Mouse (Mus musculus) bone marrow, adult 2 months (tissue): ENCODE results near the gene 5730522E02Rik. TPM values are rescaled to one million over a fixed set of nuclear protein-coding genes. Genes with fewer than 3 reads are reported as not detected.

Experiments used
- H3K27ac ChIP-seq: fragments of 200-500 bp; 2 replicates; pipeline ENCODE4 v1.5.1; 2012; ENCODE audit warnings: low read depth, mild to moderate bottlenecking, control low read depth, inconsistent platforms, low read length; ENCODE audit not compliant: control insufficient read depth, poor library complexity, insufficient read depth
- H3K4me1 ChIP-seq: fragments of 200-500 bp; 2 replicates; pipeline ENCODE4 v1.6.1; 2011; ENCODE audit warnings: low read length; ENCODE audit not compliant: control insufficient read depth, insufficient read depth
- H3K4me3 ChIP-seq: fragments of 200-500 bp; replicated peaks from 2 replicates; pipeline ENCODE3; 2011; ENCODE audit warnings: mild to moderate bottlenecking, low read depth, low read length, control low read depth; ENCODE audit not compliant: control insufficient read depth
- CTCF ChIP-seq: fragments of 200-500 bp; IDR thresholded peaks from 2 replicates; pipeline ENCODE4 v1.5.1; 2011; ENCODE audit warnings: low read length, control low read depth; ENCODE audit not compliant: control insufficient read depth, insufficient read depth
- POLR2A ChIP-seq: fragments of 200-500 bp; IDR thresholded peaks from 2 replicates; pipeline ENCODE4 v1.6.1; 2011; ENCODE audit warnings: low read depth, mild to moderate bottlenecking, control low read depth, low read length, borderline replicate concordance; ENCODE audit not compliant: control insufficient read depth
- WGBS: fragments of 180-500 bp; shearing (Covaris S2); methylation state at CpG from one replicate; pipeline ENCODE4 v1.1.7; 2018; 5-methylcytosine and 5-hydroxymethylcytosine counted together
- polyA plus RNA-seq: library from polyadenylated mRNA; stranded (reverse); fragments of >200 nt; gene quantifications from 2 replicates; pipeline ENCODE4 v1.2.4, GENCODE M21; 2011; ENCODE audit warnings: low replicate concordance; ENCODE audit not compliant: missing spikeins, insufficient read depth, insufficient read length

The 5730522E02Rik gene
- polyA plus RNA-seq, 1 experiment = not detected

DNA sequence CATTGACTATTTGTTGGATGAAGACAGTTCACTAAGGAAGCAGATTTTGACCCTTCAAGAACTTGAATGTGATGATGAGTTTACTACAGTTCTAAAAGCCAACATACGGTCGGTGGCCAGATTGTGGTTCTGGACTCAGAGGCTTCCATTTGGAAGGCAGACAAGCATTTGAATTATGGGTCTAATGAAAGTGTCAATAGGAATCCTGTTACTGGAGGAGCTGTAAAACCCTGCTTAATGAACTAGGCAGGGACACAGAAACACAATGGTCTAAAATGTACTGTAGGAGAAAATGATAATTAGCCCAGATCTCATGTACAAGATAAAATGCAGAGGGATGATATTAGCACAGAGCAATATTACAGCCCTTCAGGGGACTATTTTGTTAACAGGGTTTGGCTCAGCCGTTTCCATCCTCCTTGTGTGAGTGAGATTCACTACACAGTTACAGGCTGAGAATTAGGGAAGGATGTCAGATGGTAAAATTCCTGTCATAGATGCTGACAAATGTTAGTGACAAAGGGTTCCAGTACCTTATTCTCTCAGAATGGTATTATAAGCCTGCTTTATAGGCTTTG, 439.5 kb downstream of the 5730522E02Rik start:
- Histone ChIP-seq H3K4me3 (no peak overlapping the region), H3K27ac (no peak overlapping the region), H3K4me1 (no peaks in the 10 kb centered on the region)
- 75% methylated on average over 3 of the region's 3 CpGs for WGBS
- TF ChIP-seq CTCF (no peak), POLR2A (no peak)

GRCm38 (mm10) chr11:25767584-25768333, 442.8 kb downstream of the 5730522E02Rik start:
- no peak for TF ChIP-seq POLR2A
- TF ChIP-seq CTCF = no peak
- H3K27ac ChIP-seq = no peak overlapping the region
- no peaks in the 10 kb centered on the region for H3K4me1 ChIP-seq
- 67% methylated on average over 5 of the region's 5 CpGs for WGBS
- H3K4me3 ChIP-seq = no peak overlapping the region

- TF ChIP-seq POLR2A = no peak
- TF ChIP-seq CTCF = no peak
- 79% methylated on average over 7 of the region's 7 CpGs for WGBS
- Histone ChIP-seq H3K27ac (no peak overlapping the region), H3K4me1 (no peaks in the 10 kb centered on the region), H3K4me3 (no peak overlapping the region)
These were observed 457.2 kb downstream of the 5730522E02Rik start for GRCm38 (mm10) chr11:25753156-25753899.

DNA sequence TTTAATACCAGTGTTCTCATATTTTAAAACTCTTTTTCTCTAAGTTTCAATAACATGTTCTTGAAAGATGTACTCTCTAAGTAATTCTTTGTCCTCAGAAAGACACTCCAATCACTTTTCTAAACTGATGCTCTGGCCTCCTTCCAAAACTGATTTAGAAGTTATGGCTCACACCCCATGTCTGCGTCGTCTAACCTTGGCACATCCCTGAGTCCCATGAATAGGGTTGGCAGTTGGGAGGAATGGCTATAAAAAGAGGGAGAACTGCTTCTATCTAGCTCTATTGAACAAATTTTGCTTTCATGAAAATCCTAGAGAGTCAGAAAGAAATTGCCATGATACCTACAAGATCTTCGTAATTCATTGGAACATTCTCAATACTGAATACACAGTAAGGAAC, 458.1 kb downstream of the 5730522E02Rik start:
- no peaks in the 10 kb centered on the region for H3K4me1 ChIP-seq
- H3K4me3 ChIP-seq = no peak overlapping the region
- no peak for TF ChIP-seq POLR2A
- no peak for TF ChIP-seq CTCF
- no peak overlapping the region for H3K27ac ChIP-seq
- 82% methylated on average over 3 of the region's 3 CpGs for WGBS

GRCm38 (mm10) chr11:25747098-25747862, 463.3 kb downstream of the 5730522E02Rik start:
- Histone ChIP-seq H3K27ac (no peak overlapping the region), H3K4me3 (no peak overlapping the region), H3K4me1 (no peaks in the 10 kb centered on the region)
- TF ChIP-seq POLR2A (no peak), CTCF (no peak)
- 70% methylated on average over 6 of the region's 6 CpGs for WGBS

- Histone ChIP-seq H3K4me1 (no peaks in the 10 kb centered on the region), H3K4me3 (no peak overlapping the region), H3K27ac (no peak overlapping the region)
- 62% methylated on average over 3 of the region's 3 CpGs for WGBS
- TF ChIP-seq CTCF (no peak), POLR2A (no peak)
These were observed 466.9 kb downstream of the 5730522E02Rik start for GRCm38 (mm10) chr11:25743664-25744063.

DNA sequence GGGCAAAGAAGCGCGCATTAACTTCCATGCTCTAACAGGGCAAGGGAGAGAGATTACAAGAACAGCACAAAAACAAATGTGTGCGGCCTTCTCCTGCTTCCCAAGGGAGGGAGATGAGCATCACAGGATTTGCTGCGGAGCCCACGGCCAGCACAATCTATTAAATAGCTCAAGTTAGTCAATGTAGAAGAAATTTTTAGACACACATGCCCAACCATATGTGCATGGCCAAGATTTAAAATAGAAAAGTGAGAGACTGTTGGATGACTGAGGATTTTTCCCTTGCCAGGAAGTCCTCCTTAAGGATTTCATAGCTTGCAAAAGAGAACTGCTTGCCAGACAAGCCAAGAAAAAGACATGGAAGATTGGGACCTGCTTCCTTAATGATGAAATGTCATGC, 473.3 kb downstream of the 5730522E02Rik start:
- Histone ChIP-seq H3K27ac (no peak overlapping the region), H3K4me3 (no peak overlapping the region), H3K4me1 (no peaks in the 10 kb centered on the region)
- TF ChIP-seq CTCF = no peak
- TF ChIP-seq POLR2A = no peak
- WGBS = 87% methylated on average over 5 of the region's 5 CpGs
